Mouse (Mus musculus): ENCODE measurements at regions not wholly inside any gene's neighbourhood (a gene's known extent, or its start where the extent isn't known, plus 50 kb on each side); places are given as distances from the start of the nearest gene placed in this dataset.

DNA sequence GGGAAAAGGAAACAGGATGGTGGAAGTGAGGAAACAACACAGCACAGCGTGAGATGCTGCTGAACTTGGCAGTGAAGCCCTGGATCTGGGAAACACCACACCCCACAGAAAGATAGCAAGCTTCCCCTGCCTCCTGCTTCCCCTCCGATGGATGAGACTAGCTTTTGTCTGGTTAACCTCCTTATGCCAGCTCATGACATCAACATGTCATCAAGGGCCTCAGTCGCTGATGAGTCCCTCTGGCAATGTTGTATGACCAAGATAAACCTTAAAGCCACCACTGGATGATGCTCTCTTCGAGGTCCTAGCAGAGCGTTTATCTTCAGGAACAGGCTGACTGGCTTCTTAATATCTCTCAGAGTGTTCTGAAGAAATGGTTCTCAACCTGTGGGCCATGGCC lies 388.1 kb downstream of the Cd83 start:
- DNase-seq (ENCODE audit: inconsistent age in 2 of 2, low spot score in 1 of 2), result no peak

DNA sequence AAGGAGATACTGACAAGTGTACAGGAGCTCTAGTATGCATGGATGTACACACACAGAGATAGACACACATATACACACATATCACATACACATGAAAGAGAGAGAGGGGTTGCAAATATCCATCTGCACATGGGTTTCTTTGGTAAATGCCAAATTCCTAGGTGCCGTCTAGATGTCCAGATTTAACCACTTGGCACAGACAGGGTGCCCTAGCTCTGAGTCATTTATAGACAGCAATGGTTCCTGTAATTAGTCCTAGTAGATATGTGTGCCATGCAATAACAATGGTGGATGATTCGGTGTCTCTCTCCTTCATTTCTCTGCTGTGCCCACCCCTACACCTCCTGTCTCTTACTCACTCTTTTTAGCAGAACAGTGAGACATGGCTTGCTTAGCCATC lies 389.7 kb downstream of the Cd83 start:
- no peak for DNase-seq (ENCODE audit: inconsistent age in 2 of 2, low spot score in 1 of 2)

DNA sequence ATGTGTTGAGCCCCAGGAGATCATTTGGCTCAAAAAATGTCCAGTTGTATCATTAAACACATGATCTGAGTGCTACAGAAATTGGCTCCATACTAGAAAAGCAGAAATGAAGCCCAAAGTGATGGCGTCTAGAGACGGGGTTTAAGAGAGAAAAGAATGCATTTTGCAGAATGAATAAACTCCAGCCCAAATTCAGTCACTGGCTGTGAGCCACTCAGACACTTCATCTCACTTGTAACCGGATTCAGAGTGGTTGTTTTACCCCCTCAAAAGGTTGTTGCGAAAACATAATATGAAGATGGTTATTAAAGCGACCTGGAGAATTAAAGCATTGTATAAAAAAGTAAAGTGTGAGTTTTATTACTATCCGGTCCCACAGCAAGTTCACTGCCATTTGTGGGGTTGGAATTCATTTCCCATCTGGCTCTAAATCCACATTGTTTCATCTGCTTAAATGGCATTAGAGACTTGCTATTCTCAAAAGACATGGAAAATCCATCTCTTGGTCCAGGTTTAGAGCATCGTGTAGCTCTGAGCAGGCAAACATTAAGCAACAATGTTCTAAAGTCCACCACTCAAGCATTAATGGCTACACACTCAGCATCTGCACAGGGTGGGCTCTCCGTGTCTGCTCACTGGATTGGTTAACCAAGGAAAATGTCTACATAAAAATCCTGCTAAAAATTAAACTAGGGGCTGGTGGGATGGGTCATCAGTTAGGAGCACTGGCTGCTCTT lies 390.9 kb downstream of the Cd83 start:
- DNase-seq (ENCODE audit: inconsistent age in 2 of 2, low spot score in 1 of 2), result no peak

DNA sequence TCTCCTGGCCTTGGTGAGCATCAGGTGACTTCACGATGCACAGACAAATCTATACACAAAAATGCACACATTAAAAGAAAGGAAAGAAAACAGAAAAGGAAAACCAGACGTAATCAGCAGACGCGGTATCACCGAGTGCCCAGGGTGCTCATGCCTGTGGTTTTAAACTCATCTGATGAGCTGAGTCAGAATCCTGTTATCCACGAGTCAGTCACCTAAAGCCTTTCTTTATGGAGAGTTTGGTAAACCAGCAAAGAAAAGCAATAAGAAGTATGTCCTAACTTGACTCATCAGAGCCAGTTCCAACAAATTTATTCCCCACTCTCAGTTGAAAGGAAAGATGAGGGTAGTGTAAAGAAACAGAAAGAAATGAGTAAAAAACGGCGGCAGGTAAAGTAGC lies 391.5 kb downstream of the Cd83 start:
- DNase-seq (ENCODE audit: inconsistent age in 2 of 2, low spot score in 1 of 2), result no peak

DNA sequence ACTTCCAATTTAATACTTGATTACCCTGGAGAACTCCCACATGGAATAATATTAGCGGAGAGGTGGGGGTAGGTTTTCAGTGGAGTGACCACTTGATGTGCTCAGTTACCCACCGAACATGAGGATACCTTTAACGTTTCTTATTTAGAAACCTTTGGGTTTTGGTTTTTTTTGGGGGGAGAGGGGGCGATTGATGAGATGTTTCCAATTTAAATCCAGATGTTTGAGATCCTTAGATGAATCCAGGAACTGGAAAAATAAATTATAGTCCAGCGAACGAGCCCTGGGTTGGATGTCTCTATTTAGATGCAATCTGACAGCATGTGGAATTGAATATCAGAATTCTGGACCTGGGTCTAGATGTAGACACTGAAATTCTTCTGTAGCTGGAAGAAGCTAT lies 393.4 kb downstream of the Cd83 start:
- DNase-seq (ENCODE audit: inconsistent age in 2 of 2, low spot score in 1 of 2), result no peak

DNA sequence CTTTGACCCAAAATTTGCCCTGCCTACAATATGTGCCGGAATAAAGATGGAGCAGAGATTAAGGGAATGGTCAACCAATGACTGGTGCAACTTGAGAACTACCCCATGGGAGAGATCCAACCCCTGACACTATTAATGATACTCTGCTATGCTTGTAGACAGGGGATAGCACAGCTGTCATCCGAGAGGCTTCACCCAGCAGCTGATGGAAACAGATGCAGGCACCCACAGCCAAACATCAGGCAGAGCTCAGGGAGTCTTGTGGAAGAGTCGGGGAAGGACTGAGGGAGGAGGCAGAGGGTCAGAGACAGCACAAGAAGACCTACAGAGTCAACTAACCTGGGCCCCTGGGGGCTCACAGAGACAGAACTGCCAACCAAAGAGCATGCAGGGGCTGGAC lies 395.8 kb downstream of the Cd83 start:
- no peak for DNase-seq (ENCODE audit: inconsistent age in 2 of 2, low spot score in 1 of 2)

DNA sequence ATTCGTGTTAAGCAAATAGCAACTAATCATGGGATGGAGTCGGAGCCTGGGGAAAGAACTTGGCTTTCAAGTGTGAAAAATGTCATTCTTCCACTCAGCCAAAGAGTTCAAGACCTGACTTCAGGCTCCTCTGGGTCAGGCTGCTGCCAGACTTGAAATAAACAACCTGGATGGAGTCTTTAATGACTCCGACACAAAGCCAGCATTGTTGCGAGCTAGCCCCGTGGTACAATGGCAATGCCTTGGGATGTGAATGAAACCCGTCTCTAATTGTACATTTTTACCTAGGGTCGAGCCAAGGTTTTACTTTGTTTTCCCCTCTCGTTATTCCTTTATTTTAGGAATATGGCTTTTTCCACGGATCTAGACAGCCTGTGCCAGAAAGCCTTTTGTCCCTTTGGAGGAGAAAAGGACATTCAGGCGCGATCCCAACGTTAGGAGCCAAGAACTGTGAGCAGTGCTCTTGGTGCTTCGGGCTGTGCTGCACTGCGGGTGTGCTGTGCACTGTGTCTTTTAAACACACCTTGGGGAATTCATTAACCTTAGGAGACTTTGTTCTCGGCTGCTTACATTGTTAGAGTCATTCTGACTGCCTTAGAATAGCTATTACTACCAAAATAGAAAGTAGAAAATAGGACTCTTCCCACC lies 398.1 kb downstream of the Cd83 start:
- no peak for DNase-seq (ENCODE audit: inconsistent age in 2 of 2, low spot score in 1 of 2)

DNA sequence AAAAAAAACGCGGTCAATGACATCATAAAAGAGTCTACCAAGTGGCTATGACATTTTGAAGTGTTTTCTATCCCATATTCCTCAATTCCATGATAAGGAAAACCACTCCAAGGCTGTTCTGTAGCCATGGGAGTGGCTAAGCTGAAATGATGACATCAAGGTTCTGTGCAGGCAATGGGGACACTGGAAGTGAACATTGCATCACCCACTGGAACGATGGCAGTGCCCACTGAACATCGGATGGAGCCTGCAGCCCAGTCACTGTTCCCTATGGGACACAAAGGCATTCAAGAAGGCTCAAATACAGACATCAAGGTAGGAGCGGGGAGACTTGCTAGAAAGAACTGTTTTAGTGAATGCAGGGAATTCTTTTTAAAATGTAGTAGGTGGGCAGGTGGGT lies 410.8 kb downstream of the Cd83 start:
- DNase-seq (ENCODE audit: inconsistent age in 2 of 2, low spot score in 1 of 2), result no peak

DNA sequence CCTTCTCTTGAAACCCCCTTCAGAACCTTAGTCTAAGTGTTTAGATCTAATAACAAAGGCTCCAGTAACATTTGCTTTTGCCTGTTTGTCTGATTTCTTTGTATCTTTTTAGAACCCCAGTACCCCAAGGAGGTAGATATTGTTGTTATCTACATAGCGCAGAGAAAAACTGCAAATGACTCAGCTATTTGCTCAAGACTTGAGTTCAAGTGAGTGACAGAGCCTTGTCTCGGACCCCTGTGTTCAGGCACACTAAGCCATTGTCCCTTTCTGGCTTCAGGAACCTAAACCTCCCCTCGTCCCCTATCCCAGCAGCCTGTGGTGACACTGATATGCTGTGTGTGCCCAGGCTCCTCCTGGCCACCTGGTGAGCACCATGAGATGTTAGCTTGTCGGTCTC lies 421.5 kb downstream of the Cd83 start:
- DNase-seq (ENCODE audit: inconsistent age in 2 of 2, low spot score in 1 of 2), result no peak

DNA sequence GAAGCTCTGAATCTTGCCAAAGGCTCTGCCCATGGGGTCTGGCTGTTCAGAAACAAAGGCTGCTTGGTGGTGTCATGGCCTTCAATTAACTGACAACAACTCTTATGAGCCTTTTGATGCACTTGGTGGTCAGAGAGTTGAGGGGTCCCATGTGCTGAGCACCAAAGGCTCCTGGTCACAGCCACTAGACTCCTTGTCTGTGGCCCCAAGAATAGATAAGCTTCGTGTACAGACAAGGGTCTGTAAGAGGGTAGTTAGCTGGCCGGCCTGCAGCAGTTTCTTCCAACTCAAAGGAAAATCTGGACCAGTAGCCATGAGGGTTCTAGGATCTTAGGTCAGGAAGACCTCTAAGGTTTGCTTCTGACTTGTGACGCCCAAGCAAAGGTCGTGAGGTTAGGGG lies 421.9 kb downstream of the Cd83 start:
- DNase-seq (ENCODE audit: inconsistent age in 2 of 2, low spot score in 1 of 2), result no peak

DNA sequence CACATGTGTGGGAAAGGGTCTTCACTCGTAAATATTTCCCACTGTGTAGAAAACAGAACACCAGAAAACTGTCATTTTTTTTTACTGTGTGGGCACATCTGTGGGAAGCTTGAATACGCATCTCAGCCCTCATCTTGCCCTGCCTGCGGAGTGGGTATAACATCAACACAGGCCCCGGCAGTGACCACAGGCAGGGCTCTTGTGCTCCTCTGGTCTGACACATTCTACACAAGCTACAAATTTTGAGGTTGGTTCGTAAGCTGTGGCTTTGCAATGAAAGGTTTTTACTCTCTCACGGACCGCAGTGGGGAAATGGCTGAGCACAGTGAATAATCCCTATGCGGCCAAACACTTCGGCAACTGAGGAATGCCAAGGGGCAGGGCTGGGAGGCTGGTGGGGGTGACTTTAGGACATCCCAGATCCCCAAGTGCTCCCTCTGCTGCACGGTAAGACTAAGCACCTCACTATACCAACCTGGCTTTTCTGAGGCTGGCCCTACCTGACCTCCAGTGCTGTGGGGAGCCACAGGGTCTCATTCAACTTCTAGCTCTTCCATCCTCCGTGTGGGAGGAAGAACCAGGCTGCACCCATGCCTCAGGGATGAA lies 422.9 kb downstream of the Cd83 start:
- no peak for DNase-seq (ENCODE audit: inconsistent age in 2 of 2, low spot score in 1 of 2)

DNA sequence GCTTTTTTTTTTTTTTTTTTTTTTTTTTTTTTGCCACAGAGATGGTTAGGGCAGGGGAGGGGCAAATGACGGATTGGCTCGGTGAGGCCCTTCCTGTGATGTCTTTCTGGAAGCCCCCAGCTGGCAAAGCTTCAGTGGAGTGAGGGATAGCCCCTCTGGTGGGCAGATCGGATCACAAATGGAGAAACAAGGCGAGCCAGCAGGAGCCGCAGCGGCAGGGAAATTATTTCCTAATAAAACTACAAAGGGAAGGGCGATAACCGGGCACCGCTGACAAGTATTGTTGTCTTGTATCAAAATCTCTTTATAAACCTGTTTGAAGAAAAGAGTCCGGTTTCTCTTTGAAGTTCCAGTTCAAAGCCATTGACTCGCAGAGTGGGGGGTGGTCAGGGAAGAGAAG lies 424.5 kb downstream of the Cd83 start:
- DNase-seq (ENCODE audit: inconsistent age in 2 of 2, low spot score in 1 of 2), result peak in 1 of 2 experiments; percentile 39

DNA sequence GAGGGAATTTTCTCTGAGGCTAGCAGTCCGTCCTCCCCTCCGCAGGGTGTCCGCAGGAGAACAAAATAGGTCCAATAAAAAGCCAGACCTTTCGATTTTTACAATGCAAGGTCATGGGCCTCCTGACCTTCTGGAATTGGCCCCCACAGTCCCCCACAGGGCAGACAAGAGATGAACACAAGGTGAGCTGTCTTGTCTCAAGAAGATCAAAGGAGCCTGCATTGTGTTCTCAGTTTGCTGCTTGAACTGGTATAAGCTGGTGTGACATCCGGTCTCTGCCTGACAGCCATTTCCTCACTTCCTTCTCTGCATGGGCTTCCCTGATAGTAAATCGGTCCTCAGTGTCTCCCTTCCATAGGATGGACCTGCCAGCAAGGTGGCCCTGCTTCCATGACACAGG lies 425.5 kb downstream of the Cd83 start:
- no peak for DNase-seq (ENCODE audit: inconsistent age in 2 of 2, low spot score in 1 of 2)

DNA sequence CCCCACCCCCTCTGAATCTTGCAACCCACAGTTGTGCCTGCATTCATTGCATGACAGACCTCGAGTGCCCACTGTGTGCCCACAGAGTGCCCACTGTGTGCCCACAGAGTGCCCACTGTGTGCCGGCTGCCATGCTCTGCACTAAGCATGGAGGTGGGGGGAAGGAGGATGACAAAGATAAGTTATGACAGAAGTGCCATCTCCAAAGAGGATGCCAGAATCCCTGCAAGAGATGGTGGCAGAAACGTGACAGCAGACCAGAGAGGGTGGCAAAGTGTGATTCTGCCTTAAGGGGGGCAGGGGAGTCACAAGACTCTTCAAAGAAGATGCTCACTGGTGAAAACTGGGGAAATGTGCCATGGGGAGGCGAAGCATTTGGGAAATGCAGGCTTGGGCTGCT lies 427.8 kb downstream of the Cd83 start:
- DNase-seq (ENCODE audit: inconsistent age in 2 of 2, low spot score in 1 of 2), result no peak

DNA sequence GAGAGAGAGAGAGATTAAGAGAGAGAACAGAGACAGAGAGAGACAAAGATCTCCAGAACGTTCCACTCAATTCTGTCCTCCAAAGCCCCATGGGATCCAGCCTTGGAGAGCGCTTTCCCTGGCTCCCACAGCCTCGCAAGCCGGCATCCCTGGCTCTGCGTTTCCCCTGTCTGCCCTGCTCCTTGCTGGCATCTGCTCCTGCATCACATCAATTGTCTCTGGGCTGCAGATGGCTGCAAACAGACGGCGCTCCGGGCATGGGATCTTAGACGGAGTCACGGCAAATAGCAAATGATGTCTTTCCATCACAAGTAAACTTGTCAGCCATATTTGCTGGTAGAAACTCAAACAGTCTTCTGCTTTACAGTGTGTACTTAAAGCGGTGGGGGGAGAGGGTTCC lies 428.4 kb downstream of the Cd83 start:
- DNase-seq (ENCODE audit: inconsistent age in 2 of 2, low spot score in 1 of 2), result no peak

DNA sequence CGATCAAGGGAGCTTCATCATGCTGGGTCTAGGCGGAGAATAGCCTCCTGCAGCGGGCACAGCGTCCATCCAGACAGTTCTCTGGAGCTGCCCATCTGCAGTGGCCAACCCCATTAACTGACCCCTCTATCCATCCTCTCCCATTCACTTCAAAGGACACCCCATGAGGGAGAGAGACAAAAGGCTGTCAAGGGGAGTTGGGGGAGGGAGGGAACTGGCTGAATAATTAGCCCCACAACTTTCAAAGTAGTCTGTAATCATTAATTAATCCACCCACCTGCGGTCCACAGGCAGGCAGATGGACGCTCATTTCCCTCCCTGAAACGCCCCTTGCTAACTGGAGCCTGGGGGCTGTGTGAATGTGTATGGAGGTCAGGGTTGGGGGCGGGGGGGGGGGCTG lies 433.7 kb downstream of the Cd83 start:
- no peak for DNase-seq (ENCODE audit: inconsistent age in 2 of 2, low spot score in 1 of 2)

DNA sequence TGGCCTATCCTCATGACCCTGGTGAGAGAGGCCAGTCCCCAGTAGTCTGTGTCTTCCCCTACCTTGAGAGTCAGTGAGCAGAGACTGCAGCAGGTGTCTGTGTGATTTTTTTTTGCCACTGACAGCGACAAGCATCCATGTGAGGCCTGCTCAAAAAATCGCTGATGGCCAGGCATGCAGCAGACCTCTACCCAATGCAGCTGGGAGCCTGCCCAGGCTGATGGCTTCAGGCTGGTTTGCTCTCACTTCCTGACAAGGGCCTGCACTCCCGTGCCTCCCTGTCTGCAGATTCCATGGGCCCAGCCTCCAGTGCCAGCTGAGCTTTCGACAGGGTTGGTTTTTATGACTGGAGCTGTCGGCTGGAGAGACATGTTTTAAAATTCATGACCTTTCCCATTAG lies 437.1 kb downstream of the Cd83 start:
- DNase-seq (ENCODE audit: inconsistent age in 2 of 2, low spot score in 1 of 2), result no peak

DNA sequence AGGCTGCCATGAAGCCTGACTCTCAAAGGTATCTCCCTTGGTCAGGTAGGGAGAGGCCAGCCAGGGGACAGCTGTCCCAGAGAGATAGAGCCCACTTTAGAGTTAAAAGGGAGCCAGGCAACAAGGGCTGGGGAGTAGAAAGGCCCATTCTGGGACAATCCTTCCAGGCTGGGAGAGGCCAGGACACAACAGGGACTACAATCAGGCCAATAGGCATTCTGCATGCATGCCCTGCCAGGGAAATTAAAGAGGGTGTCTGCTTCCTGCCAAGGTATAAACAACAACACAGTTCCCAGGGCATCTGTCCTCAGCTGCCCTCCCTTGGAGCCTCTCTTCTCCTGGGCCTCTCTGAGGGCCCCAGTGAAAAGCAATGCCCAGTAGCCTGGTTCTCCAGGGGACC lies 437.8 kb downstream of the Cd83 start:
- no peak for DNase-seq (ENCODE audit: inconsistent age in 2 of 2, low spot score in 1 of 2)

DNA sequence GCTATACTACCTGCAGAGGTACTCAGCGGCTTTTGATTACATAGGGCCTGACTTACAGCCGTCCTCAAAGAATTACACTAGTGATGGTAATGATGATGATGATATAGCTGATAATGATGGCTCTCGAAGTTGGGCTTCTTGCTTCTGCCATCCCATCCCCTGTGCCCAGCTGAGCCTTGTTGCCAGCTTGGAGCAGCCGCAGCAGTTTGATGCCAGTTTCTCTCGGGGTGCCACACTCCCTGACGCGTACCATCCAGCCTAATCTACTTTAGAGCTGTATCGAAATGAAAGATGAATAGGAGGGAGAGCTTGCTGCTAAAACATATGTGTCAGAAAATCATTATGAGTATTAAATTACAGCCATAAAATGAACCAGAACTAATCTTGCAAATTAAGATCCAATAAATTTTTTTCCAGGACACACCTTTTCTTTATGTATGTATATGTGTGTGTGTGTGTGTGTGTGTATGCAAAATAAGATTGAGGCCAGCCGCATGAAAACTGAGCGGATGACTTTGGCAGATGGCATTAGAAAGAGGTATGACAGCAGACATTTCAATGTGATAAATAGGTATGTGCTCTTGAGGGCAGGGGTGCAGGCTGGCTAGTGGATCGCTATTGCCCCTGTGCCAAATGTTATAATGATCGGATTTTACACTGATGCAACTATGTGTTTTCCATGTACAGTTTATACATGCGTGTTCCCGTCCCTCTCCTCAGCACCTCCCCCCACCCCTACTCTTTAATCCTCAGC lies 443.3 kb downstream of the Cd83 start:
- no peak for DNase-seq (ENCODE audit: inconsistent age in 2 of 2, low spot score in 1 of 2)

DNA sequence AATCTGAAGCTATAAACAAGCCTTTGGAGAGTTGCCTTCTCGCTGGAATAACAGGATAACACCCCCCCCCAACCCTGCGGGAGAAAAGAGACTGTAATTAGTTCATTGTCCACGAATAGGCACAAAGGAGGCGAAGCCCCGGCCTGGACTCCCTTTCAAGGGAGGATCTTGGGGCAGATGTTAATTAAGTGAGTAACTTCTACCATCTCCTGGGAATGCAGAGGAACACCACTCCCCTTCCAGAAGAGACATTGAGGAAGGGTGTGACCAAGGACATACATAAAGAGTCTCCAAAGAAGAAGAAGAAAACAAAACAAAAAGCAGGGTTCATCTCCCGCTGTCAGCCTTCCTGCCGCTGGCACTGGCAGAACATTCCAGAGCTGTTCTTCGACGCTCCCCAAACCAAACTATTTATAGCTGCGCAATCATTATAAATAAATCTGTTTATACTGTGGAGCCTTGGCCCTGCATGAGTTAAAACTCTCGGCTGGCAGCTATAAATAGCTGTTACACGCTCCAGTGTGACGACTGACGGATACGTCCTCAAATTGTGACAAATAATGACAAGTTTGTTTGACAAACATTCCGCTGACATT lies 444.1 kb downstream of the Cd83 start:
- peak; percentile 10 to 62 for DNase-seq (ENCODE audit: inconsistent age in 2 of 2, low spot score in 1 of 2)

DNA sequence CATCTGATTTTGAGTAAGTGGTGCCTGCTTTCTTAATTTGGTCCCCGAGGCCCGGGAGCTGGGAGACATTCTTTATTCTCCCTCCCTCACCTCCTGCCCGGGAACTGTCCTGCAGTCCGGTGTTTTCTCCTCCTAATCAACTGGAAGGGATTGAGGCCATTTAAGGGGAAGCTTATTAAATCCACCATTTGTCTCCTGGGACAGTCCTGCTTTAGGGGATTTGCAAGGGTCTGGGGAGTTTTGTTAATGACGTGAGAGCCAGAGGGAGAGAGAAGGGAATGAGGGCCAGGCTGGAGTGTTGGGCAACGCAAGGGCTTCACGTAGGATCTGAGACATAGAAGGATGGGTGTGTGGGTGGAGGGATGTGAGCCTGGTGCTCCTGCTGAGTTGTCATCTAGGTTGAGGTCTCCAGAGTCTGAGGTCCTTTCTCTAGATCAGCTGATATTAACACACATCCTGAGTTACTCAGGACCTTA lies 444.6 kb downstream of the Cd83 start:
- DNase-seq (ENCODE audit: inconsistent age in 2 of 2, low spot score in 1 of 2), result no peak
